Mouse (Mus musculus) CH12F3 (cell line): ENCODE measurements around the gene C330021F23Rik.
"Not testable (repeated sequence)": the region's sequence is repeated elsewhere in the genome, so short reads cannot be mapped to it uniquely, and the experiment has no call there.

Source experiments
- in situ Hi-C: fragments of 300-500 bp; cut with MboI; formaldehyde crosslinking; loops from 2 replicates; pipeline ENCODE4 v1.14.3; 2020; ENCODE audit warnings: low sequenced_read_pairs

Gene C330021F23Rik

DNA sequence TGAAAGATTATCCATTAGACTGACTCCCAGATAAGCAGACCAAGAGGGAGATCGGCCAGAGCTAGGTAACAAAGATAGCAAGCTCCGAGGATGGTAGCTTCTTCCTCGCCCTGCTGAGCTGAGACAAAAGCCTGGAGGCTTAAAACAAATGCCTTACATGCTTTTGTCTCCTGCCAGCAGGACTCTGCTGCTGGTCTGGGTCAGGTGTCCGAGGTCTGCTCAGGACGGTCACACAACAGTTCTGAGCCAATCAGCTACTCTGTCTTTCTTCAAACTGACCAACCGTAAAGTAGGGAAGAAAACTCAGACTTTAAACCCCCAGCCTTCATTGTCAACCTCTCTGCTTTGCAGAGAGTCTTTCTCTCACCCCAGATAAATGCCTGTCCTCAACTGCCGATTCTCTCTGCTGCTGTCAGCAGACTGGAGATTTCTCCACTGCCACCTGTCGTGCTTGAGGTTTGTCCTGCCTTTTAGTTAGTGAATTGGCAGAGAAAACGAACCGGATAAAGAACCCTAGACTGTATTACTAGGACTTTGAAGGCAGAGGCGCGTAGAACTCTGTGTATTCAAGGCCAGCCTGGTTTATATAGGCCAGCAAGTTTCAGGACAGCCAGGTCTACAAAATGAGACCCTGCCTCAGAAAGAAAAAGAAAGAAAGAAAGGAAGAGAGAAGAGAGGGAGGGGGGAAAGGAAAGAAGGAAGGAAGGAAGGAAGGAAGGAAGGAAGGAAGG is at the start of gene C330021F23Rik:
C330021F23Rik (plus strand) TSS at position 350 of the 731 bp plus-strand sequence.
- in situ Hi-C loops: no loop called here

DNA sequence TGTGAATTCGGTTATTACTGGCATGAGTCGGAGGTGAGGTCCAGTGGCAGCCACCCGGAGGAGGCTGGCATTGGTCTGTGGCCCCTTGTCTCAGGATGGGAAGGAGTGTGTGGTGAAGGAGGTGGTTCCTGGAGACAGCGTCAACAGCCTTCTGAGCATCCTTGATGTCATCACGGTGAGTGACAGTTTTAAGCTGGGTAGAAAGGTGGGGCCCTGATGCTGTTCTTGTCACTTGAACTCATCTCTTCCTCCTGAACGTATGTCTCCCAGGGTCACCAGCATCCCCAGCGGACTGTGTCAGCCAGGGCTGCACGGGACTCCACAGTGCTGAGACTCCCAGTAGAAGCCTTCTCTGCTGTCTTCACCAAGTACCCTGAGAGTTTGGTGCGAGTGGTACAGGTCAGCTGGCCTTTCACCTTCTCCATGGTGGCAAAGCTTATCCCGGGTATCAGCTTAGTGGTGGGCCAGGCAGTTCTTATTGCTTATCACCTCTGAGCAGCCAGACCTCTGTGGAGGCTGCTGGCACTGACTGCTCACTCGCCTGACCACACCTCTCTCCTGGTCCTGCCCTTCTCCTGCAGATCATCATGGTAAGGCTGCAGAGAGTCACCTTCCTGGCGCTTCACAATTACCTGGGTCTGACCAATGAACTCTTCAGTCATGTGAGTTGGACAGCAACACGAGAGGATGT is 45.6 kb upstream of the C330021F23Rik start:
- in situ Hi-C loops: no loop called here

DNA sequence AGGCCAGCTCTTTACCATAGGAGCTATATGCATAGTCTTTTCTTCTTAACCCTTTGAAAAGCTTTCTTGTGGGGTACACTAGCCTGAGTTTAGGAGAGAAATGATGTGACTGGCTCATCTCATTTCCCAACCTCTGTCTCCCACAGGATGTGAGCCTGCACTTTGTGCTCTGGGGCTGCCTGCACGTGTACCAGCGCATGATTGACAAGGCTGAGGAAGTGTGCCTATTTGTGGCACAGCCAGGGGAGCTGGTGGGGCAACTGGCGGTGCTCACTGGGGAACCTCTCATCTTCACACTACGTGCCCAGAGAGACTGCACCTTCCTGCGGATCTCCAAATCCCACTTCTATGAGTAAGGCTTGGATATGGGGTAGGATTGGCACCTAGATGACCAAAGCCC is 37.0 kb upstream of the C330021F23Rik start:
- in situ Hi-C loops: no loop called here

DNA sequence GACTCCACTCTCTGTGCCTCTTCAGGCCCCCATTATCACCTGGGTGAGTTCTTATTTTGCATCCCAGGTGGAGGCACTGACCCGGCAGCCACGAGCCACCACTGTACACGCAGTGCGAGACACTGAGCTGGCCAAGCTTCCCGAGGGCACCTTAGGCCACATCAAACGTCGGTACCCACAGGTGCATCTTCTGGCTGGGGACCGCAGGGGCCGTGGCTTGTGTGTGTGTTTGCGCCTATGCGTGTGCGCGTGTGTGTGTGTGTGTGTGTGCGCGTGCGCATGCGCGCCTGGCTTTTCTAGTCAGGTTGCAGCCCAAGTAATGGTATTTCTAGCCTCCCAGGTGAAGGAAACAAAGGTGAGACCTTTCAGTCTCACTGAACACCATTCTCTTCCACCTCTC is 35.9 kb upstream of the C330021F23Rik start:
- in situ Hi-C loops: no loop called here

DNA sequence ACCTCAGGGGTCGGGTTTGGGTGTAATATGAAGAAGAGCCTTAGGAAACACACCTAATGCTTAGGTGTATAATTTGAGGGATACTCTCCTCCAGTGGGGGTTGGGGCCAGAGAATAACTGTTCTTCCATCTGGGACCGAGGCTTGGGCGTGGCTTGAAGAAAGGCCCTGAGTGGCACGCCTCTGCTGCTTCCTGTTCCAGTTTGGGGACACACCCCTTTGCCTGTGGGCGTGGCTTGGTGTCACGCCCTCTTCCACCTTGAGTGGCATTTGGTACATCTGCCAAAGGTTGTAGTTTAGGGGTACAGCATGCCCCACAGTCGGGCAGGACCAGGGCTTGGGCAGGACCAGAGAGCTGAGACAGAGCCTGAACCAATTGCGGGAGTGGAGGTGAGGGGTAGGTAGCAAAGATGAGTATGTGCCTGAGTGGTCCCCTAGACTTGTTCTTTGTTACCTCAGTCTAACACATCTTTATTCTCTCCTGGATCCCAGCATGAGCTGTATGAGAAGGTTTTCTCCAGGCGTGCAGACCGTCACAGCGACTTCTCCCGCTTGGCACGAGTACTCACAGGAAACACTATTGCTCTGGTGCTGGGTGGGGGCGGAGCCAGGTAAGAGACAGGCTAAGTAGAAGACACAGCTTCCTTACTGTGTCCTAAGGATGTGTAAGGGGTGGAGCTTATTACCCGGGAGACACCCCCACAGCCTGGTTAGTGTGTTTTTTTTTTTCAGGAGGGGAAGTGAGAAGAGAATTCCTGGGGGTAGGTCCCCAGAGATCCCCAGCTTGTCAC is 31.5 kb upstream of the C330021F23Rik start:
- in situ Hi-C loops: no loop called here

DNA sequence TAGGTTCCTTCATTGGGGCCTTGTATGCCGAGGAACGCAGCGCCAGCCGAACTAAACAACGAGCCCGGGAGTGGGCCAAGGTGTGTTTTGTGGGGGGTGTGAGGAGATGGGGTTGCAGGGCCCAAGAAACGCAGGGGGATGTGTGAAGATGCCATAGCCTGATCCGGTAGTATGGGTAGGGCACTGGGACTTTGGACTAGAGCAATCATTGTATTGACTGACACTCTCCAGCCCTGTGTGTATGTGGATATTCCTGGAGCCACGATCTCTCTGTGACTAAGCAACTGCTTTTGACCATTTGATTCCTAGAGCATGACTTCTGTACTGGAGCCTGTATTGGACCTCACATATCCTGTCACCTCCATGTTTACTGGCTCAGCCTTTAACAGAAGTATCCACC is 30.9 kb upstream of the C330021F23Rik start:
- in situ Hi-C loops: no loop called here

DNA sequence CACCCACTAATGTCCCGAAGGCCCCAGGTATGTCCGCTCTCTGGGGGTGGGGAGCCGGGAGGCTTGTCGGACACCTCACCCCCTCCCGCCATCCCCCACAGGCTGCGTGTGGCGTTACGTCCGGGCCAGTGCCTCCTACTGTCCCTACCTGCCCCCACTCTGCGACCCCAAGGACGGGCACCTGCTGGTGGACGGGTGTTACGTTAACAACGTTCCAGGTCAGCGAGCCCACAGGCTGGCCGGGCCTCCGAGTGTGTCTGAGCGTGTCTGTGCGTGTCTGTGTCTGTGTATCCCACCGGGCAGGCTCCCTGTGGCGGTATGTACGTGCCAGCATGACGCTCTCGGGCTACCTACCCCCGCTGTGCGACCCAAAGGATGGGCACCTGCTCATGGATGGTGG is 30.1 kb upstream of the C330021F23Rik start:
- in situ Hi-C loops: no loop called here

DNA sequence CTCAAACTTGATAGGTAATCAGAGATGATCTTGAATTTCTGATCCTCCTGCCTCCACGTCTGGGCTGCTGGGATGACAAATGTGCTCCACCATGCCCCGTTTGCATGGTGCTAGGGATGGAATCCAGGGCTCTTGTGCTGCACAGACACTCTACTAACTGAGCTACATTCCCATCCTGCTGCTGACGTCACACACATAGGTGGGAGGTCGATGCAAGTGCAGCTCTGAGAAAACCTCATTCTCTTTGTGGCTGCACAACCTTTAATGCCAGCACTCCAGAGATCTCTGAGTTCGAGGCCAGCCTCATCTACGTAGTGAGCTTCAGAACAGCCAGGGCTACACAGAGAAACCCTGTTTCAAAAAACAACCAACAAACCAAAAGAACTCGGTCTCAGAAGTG is 28.6 kb upstream of the C330021F23Rik start:
- in situ Hi-C loops: no loop called here

DNA sequence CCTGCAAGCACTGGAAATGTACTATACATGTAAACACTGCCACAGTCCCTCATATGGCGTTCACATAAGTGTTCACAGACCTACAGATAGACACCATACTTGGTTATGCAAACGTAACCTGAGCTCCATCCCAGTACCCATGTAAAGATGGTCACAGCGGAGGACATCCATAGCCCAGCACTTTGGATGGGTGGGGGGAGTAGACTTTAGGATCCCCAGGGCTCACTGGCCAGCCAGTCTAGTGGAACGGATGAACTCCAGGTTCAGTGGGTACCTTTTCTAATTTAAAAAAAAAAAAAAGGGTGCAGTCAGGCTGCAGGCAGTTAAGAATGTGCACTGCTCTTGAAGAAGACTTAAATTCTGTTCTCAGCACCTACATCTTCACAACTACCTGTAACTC is 27.7 kb upstream of the C330021F23Rik start:
- in situ Hi-C loops: no loop called here

DNA sequence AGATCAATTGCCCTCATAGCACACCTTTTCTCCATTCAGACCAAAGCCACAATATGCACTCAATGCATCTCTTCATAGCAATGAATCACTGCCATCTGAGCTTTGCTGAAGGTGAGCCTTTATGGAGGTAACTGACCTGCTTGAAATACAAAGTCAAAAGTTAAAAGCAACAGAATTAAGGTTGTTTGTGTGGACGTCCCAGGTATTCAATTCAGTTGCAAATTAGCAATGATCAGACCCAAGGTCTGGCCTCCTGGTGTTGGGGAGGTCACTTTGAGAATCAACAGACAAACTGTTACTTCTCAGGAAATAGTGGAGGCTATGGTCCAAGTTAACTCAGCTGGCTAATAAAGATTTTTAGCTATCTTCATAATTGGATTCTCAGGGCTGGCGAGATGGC is 21.3 kb upstream of the C330021F23Rik start:
- in situ Hi-C loops: no loop called here

DNA sequence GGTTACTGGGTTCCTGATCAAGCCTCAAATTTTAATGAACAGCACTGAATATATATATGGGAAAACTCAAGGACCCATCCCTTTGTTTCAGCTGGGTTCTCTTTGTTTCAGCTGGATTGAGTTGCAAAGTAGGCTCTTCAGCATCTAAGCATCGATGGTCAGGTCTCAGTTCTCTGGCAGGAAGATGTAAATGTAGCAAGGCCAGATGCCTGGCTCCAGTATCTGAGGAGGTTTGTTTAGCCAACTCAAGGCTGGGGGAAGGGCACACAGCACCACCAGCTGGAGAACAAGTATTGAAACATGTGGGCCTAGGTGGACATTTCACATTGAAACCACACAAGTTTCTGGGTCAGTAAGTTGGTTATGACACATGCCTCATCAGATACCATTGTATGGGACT is 15.6 kb upstream of the C330021F23Rik start:
- in situ Hi-C loops: no loop called here

DNA sequence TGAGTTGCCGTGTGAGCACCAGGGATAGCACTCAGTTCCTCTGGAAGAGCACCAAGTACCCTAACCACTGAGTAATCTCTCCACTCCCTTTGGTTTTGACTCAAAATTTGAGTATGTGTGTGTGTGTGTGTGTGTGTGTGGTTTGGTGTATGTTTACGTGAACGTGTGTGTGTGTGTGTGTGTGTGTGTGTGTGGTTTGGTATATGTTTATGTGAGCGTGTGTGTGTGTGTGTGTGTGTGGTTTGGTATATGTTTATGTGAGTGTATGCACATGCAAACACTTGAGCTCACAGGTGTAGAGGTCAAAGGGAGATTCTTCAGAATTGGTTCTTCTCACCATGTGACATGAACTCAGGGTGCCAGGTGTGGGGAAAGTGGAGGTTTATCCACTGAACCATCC is 11.7 kb upstream of the C330021F23Rik start:
- in situ Hi-C loops: no loop called here

DNA sequence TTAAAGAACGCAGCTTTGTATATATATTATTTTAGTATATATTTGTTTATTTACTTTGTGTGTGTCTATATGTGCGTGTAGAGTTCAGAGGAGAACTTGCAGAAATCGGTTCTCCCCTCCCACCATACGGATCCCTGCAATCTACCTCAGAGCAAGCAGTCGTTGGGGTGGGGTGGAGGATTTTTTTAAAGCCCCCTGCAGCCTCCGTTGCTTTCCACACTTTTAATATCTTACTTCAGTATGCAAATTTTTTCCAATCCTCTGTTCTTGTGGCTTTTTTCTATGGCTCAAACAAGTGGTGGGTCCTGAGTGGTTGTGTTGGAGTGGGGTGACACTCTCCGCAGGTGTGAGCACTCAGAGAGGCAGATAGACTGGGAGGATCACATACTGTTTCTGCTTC is 588 bp downstream of the C330021F23Rik start:
- in situ Hi-C loops: no loop called here

DNA sequence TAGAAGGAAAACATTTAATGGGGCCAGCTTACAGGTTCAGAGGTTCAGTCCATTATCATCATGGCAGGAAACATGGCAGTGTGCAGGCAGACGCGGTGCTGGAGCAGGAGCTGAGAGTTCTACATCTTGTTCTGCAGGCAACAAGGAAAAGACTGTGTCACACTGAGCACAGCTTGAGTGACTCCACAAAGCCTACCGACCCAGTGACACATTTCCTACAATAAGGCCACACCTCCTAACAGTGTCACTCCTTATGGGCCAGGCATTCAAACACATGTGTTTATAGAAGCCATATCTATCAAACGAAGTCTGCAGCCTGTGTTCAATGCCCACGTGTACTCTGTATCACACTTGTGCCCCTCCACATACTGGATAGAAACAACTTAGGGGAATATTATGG is 2.0 kb downstream of the C330021F23Rik start:
- in situ Hi-C loops: no loop called here

DNA sequence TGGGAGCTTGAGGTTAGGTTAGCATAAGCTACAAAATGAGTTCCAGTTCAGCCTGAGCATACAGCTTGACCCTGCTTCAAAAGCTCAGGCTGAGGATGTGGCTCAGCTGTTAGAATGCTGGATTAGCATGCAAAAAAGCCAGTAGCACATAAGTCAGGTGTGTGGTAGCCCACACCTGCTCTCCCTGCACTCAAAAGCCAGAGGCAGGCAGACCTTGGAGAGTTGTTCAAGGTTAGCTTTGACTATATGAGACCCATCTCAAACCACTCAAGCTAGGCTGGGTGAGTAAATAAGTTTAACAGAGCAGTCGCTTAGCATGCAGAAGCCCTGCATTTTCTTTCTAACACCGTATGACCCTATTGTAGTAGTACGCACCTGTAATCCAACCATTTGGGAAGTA is 6.8 kb downstream of the C330021F23Rik start:
- in situ Hi-C loops: no loop called here

DNA sequence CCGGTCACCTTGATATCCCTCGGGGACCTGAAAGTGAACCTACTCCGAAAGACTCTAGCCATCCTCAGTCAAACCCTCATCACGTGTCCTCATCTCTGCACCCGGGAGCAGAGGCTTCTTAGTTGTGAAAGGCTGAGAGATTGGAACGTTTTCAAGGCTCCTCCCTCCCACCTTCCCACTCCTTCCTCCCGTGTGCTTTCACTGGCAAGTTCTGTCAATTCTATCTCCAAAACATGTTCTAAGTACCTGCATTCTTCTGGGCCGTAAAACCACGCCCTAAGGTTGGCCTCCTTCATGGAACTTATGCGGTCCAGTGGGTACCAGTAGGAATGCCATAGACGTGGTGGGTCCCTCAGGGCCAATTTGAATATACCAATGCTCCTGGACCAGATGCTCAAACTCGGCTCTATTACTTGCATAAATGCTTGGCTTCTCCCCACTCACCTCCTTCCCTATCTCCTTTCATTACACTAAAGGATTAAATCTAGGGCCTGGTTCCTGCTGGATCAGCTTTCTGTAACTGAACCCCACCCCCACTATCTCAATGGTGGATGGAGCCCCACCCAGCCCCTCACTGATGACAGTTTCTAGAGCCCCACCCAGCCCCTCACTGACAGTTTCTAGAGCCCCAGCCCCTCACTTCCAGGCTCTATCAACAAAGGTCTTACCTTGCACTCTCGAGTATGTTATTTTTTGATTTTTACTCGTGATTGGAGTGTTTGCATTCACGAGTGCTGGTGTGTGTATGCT is 8.6 kb downstream of the C330021F23Rik start:
- in situ Hi-C loops: no loop called here

DNA sequence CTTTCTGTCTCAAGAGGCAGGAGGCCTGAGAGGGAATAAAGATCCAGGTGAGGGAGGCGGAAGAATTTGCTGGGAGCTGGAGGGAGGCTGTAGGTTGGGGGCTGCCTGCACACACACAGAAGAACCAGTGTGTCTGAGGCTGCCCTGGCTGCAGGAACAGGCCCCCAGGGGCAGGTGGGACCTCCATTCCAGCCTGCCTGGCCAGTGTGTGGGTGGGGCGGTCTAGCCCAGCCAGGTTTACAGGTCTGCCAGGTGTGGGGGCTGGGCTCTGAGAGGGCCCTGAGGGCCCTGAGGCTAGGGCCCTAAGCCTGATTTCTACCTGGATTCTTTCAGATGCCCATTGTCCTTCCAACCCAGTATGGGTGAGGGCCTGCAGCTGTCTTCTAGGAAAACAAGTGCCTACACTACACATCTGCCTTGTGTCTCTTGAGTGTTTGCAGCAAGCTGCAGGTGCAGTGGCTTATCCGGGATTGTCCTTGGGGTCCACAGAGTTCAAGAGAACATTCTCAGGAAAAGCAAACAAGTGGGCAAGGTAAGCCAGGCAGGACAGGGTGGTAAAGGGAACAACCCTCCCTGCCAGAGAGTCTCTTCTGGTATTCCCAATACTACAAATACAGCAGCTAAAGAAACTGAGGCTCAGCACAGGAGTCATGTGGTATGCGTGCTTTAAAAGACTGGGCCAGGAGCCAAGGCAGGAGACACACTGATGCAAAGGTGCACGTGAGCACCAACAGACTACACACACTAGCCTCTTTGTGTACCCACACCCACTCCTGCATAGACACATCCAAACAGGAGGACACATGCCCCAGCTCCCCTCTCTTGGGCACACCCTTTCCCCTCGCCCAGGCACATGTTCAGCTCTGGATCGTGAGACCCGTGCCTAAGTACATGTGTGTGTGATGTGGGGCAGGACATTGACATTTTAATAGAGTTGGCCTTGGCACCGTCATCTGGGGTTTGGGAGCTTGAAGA is 11.9 kb downstream of the C330021F23Rik start:
- in situ Hi-C loops: no loop called here

DNA sequence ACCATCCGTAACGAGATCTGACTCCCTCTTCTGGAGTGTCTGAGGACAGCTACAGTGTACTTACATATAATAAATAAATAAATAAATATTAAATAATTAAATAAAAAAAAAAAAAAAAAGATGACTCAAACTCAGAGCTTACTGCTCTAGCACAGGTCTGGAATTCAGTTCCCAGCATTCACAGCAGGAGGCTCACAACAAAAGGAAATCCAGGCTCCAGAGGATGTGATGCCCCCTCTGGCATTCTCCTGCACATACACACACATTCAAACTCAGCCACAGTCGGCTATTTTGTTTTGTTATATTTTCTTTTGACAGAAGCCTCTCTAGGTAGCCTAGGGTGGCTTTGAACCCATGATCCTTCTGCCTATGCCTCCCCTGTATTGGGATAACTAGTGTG is 14.2 kb downstream of the C330021F23Rik start:
- in situ Hi-C loops: not testable (repeated sequence)

DNA sequence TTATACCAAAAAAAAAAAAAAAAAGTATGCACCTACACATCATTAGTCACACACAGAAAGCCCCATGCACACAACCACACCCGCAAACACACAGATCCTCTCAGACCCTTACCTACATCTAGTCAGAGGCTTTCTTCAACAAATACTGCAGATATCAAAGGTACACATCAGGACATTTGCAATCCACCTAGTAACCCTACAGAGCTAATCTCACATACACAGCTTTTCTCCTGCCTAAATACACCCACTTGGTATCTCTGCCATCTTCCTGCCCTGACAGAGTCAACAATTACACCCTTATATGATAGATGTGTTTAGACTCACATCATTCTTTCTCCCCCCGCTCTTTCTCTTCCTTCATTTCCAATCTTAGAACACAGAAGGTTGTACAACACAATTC is 18.7 kb downstream of the C330021F23Rik start:
- in situ Hi-C loops: no loop called here

DNA sequence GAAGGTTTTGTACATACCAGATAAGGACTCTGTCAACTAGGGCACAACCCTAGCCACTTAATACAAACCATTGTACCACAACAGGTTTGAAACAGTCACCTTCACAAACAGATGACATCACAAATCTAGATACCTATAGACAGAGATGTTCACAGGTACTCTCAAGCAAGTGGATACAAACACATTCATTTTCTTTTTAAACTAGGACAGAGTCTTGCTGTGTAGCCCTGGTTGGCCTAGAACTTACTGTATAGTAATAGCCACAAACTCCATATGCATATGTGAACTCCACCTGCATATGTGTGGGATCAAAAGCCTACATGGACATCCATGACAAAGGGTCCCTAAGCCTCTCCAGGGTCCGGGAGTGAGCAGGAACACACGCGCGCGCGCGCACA is 19.2 kb downstream of the C330021F23Rik start, which contains the start of gene Camsap3:
Camsap3 (plus strand) TSS at position 301 of the 398 bp plus-strand sequence.
- in situ Hi-C loops: no loop called here
